In the genomic region with DNA sequence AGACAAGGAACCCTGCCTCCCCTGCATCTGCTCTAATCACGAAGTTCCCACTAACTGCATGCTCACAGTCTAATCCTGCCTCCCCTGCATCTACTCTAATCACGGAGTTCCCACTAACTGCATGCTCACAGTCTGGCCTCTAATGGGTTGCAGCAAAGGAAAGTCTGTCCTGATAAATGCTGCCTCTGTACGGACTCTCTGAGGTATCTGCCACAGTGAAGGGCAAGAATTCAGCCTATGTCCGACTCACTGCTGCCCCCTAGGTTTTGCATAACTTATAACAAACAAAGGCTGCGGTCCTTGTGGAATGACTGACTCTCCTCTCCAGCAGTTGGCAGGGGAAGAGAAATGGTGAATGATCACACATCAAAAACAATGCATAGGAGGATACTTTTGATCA, we compare ENCODE assay signal across 8 mouse cellular contexts. TPM values are rescaled to one million over a fixed set of nuclear protein-coding genes. Genes with fewer than 3 reads are reported as not detected.
DNase-seq lines count a peak whose midpoint lies in the region; ATAC-seq and TF ChIP-seq lines count a peak whose summit lies in the region.
"Had no signal": no experiment of that assay in that cellular context is flagged by ENCODE, and none has a peak within 500 bp of the region (broad histone marks: within the 10 kb centered on the region; RNA-seq: fewer than 3 reads in every experiment).

No protein-coding gene starts in this region.

- no peak; the same call in 1 of the 2 replicates for TF ChIP-seq RAD21 in MEL (IDR thresholded peaks at IDR 0.05; ENCODE audit: low read depth, low read length)

- peak; percentile 62 for TF ChIP-seq CTCF in left cerebral cortex, adult 2 months (IDR thresholded peaks at IDR 0.05)
- peak; percentile 51 to 77 (median 62) for TF ChIP-seq CTCF in MEL (IDR thresholded peaks at IDR 0.05 in 2 of 3, conservative IDR thresholded peaks at IDR 0.05 in 1 of 3; ENCODE audit: control insufficient read depth in 1 of 3, insufficient read depth in 1 of 3, low read depth in 2 of 3, low read length in 3 of 3, poor library complexity in 1 of 3, severe bottlenecking in 1 of 3)
- TF ChIP-seq CTCF in bone marrow, adult 2 months (IDR thresholded peaks at IDR 0.05; ENCODE audit: control insufficient read depth, insufficient read depth, low read length) = peak; percentile 32

- H3K36me3 ChIP-seq in MEL (ENCODE audit: control insufficient read depth in 1 of 2, insufficient read depth in 2 of 2, low read length in 2 of 2) = peaks cover 8 to 54% of the 10 kb centered on the region in 2 experiments
- peaks cover 73% of the 10 kb centered on the region for H3K36me3 ChIP-seq in limb, embryonic 12.5 days

- intact Hi-C loops in left cerebral cortex, adult 2 months (cut with DNase I) = no loop called here
- intact Hi-C loops in left cerebral cortex, postnatal 36 days (cut with DNase I) = no loop called here

- no peak for TF ChIP-seq POLR2A in MEL (IDR thresholded peaks at IDR 0.05; ENCODE audit: control insufficient read depth in 1 of 2, insufficient read depth in 1 of 2, low read depth in 1 of 2, low read length in 2 of 2, poor library complexity in 1 of 2)
- no peak for TF ChIP-seq POLR2A in bone marrow, adult 2 months (IDR thresholded peaks at IDR 0.05; ENCODE audit: borderline replicate concordance, control insufficient read depth, low read depth, low read length)

- H3K4me2 ChIP-seq in limb, embryonic 12.5 days = no peak overlapping the region

- no peak overlapping the region for H3K4me3 ChIP-seq in left cerebral cortex, adult 2 months
- H3K4me3 ChIP-seq in MEL (ENCODE audit: control insufficient read depth in 1 of 2, insufficient read depth in 1 of 2, low read depth in 2 of 2, low read length in 2 of 2) = no peak overlapping the region
- H3K4me3 ChIP-seq in bone marrow, adult 2 months (replicated peaks; ENCODE audit: control insufficient read depth, low read depth, low read length) = no peak overlapping the region
- no peak overlapping the region for H3K4me3 ChIP-seq in limb, embryonic 12.5 days (replicated peaks)

- peaks cover 5 to 9% of the 10 kb centered on the region in 2 experiments for H3K4me1 ChIP-seq in MEL (ENCODE audit: control insufficient read depth in 1 of 2, insufficient read depth in 2 of 2, low read length in 2 of 2)
- no peaks in the 10 kb centered on the region for H3K4me1 ChIP-seq in bone marrow, adult 2 months (ENCODE audit: control insufficient read depth, insufficient read depth, low read length)
- H3K4me1 ChIP-seq in limb, embryonic 12.5 days (replicated peaks) = no peaks in the 10 kb centered on the region

- H3K9ac ChIP-seq in MEL (ENCODE audit: control insufficient read depth, low read depth, low read length, poor library complexity, severe bottlenecking) = no peak overlapping the region
- no peak overlapping the region for H3K9ac ChIP-seq in limb, embryonic 12.5 days (replicated peaks)

- no peaks in the 10 kb centered on the region for H3K9me3 ChIP-seq in MEL (replicated peaks; ENCODE audit: insufficient read depth, low read length)
- no peaks in the 10 kb centered on the region for H3K9me3 ChIP-seq in limb, embryonic 12.5 days

- H3K27ac ChIP-seq in left cerebral cortex, adult 2 months = no peak overlapping the region
- H3K27ac ChIP-seq in MEL (ENCODE audit: control insufficient read depth, low read depth, low read length) = no peak overlapping the region
- no peak overlapping the region for H3K27ac ChIP-seq in bone marrow, adult 2 months (ENCODE audit: control insufficient read depth, insufficient read depth, low read depth, low read length, poor library complexity)
- no peak overlapping the region for H3K27ac ChIP-seq in limb, embryonic 12.5 days

- WGBS in bone marrow, adult 2 months = 62% methylated on average over 5 of the region's 5 CpGs
- 38% methylated on average over 5 of the region's 5 CpGs for WGBS in limb, embryonic 12.5 days

- DNase-seq in left cerebral cortex, adult 2 months (ENCODE audit: extremely low spot score in 1 of 2, low spot score in 2 of 2) = no peak
- no peak for DNase-seq in left cerebral cortex, postnatal 36 days (ENCODE audit: low spot score in 2 of 2)
- peak; percentile 79 for DNase-seq in MEL (ENCODE audit: low read depth, low spot score)
- DNase-seq in forelimb bud, embryonic 11.5 days (ENCODE audit: low read depth, low spot score) = peak; percentile 72
- DNase-seq in urinary bladder, postnatal 14 days (ENCODE audit: low spot score) = no peak

- no peaks in the 10 kb centered on the region for H3K27me3 ChIP-seq in MEL (ENCODE audit: control insufficient read depth in 1 of 2, insufficient read depth in 2 of 2, low read length in 2 of 2)
- no peaks in the 10 kb centered on the region for H3K27me3 ChIP-seq in limb, embryonic 12.5 days

- no peaks in the 10 kb centered on the region for H3K79me2 ChIP-seq in MEL (ENCODE audit: control insufficient read depth, insufficient read depth, low read length, poor library complexity)

- peak; percentile 63; the same call in 1 of the 2 replicates for ATAC-seq in limb, embryonic 12.5 days (ENCODE audit: insufficient number of reproducible peaks, insufficient read depth, low FRiP score, low TSS enrichment, low read depth)

- TF ChIP-seq EP300 in MEL (IDR thresholded peaks at IDR 0.05; ENCODE audit: low read depth in 1 of 2, low read length in 2 of 2) = no peak

TF ChIP-seq in MEL, 35 proteins besides CTCF, POLR2A, EP300 and RAD21:
- TF ChIP-seq SMC3 (IDR thresholded peaks at IDR 0.05; ENCODE audit: low read depth, low read length) (peak; percentile 21; the same call in 1 of the 2 replicates), BHLHE40 (IDR thresholded peaks at IDR 0.05; ENCODE audit: borderline replicate concordance, low read depth, low read length) (no peak), CHD1 (IDR thresholded peaks at IDR 0.05; ENCODE audit: low read depth, low read length) (no peak)

RNA-seq across cellular contexts. Expression of a gene that starts 37.1 kb away (rescaled TPM):
- 100 to 1,000 TPM; 379 to 387 TPM for total RNA-seq in left cerebral cortex, adult 2 months (2021)
- 100 to 1,000 TPM; 381 to 455 TPM for total RNA-seq in left cerebral cortex, postnatal 36 days (2021)
- 96.0 and 150 TPM in 2 replicates for total RNA-seq in MEL (2012; rRNA removed)
- 100 to 1,000 TPM in 1 of 2 experiments, not detected in 1; 125 TPM for polyA plus RNA-seq in MEL (2012; ENCODE audit: insufficient read depth in 1 of 2, insufficient read length in 2 of 2, low read depth in 1 of 2, low replicate concordance in 2 of 2, missing spikeins in 1 of 2)
- 22.9 and 23.0 TPM in 2 replicates for polyA plus RNA-seq in bone marrow, adult 2 months (2011; ENCODE audit: insufficient read depth, insufficient read length, low replicate concordance, missing spikeins)
- 49.4 and 52.7 TPM in 2 replicates for polyA plus RNA-seq in limb, embryonic 12.5 days (2016; fragmentation: Nextera tagmentation; extraction: Ambion mirVana)

RNA-seq across cellular contexts. Expression of a gene that starts 38.3 kb away (rescaled TPM):
- total RNA-seq in left cerebral cortex, adult 2 months (2021) = 10 to 100 TPM; 13.6 to 15.6 TPM
- total RNA-seq in left cerebral cortex, postnatal 36 days (2021) = 10 to 100 TPM in 1 of 2 experiments, 1 to 10 TPM in 1; 9.8 to 14.5 TPM
- 34.1 and 41.4 TPM in 2 replicates for total RNA-seq in MEL (2012; rRNA removed)
- 10 to 100 TPM in 1 of 2 experiments, not detected in 1; 96.5 TPM for polyA plus RNA-seq in MEL (2012; ENCODE audit: insufficient read depth in 1 of 2, insufficient read length in 2 of 2, low read depth in 1 of 2, low replicate concordance in 2 of 2, missing spikeins in 1 of 2)
- polyA plus RNA-seq in bone marrow, adult 2 months (2011; ENCODE audit: insufficient read depth, insufficient read length, low replicate concordance, missing spikeins) = 23.1 and 27.6 TPM in 2 replicates
- polyA plus RNA-seq in limb, embryonic 12.5 days (2016; fragmentation: Nextera tagmentation; extraction: Ambion mirVana) = 46.3 and 46.9 TPM in 2 replicates

RNA-seq across cellular contexts. Expression of a gene that starts 50.8 kb away (rescaled TPM):
- total RNA-seq in left cerebral cortex, adult 2 months (2021) = under 1 TPM; 0.61 to 0.63 TPM
- total RNA-seq in left cerebral cortex, postnatal 36 days (2021) = under 1 TPM; 0.30 to 0.48 TPM
- total RNA-seq in MEL (2012; rRNA removed) = 0.04 TPM in 1 of 2 replicates, not detected in the other
- under 1 TPM in 1 of 2 experiments, not detected in 1; 0.04 TPM for polyA plus RNA-seq in MEL (2012; ENCODE audit: insufficient read depth in 1 of 2, insufficient read length in 2 of 2, low read depth in 1 of 2, low replicate concordance in 2 of 2, missing spikeins in 1 of 2)
- 0.52 TPM in 1 of 2 replicates, not detected in the other for polyA plus RNA-seq in bone marrow, adult 2 months (2011; ENCODE audit: insufficient read depth, insufficient read length, low replicate concordance, missing spikeins)
- 431 and 545 TPM in 2 replicates for polyA plus RNA-seq in limb, embryonic 12.5 days (2016; fragmentation: Nextera tagmentation; extraction: Ambion mirVana)
- polyA plus RNA-seq: large intestine, adult 2 months had no signal

Comparison
In these comparisons a context has a peak if more than half of its experiments do, and no peak if none do; other contexts are left out.
1. DNase-seq: peak in MEL (single experiment) and forelimb bud, embryonic 11.5 days (single experiment); none in left cerebral cortex, adult 2 months (0 of 2), left cerebral cortex, postnatal 36 days (0 of 2) and urinary bladder, postnatal 14 days (single experiment).
2. Peak in every context shown above with its lines, with median percentiles within 50 percentile points of each other: CTCF ChIP-seq.